Mouse (Mus musculus) hindbrain, embryonic 13.5 days (tissue): ENCODE measurements around the gene Kctd12. TPM values are rescaled to one million over a fixed set of nuclear protein-coding genes. Genes with fewer than 3 reads are reported as not detected.

ENCODE experiments used
- ATAC-seq: fragments of 200-750 bp; cut with Nextera tagmentation; 2 replicates; pipeline ENCODE4 v1.8.0; 2017; ENCODE audit warnings: moderate TSS enrichment; ENCODE audit not compliant: low FRiP score
- H3K27ac ChIP-seq: fragments of 300-500 bp; sonication (generic); 2 replicates; pipeline ENCODE4 v1.5.1; 2015; ENCODE audit warnings: inconsistent platforms, mild to moderate bottlenecking, moderate library complexity
- H3K27me3 ChIP-seq: fragments of 300-500 bp; sonication (generic); 2 replicates; pipeline ENCODE4 v1.6.1; 2015; ENCODE audit warnings: mild to moderate bottlenecking, inconsistent platforms
- H3K36me3 ChIP-seq: fragments of 300-500 bp; sonication (generic); 2 replicates; pipeline ENCODE4 v1.6.1; 2015; ENCODE audit warnings: mild to moderate bottlenecking, inconsistent platforms
- H3K4me1 ChIP-seq: fragments of 300-500 bp; sonication (generic); replicated peaks from 2 replicates; pipeline ENCODE4 v1.6.1; 2015; ENCODE audit warnings: inconsistent platforms
- H3K4me2 ChIP-seq: fragments of 300-500 bp; sonication (generic); 2 replicates; pipeline ENCODE4 v1.6.1; 2015; ENCODE audit warnings: inconsistent platforms, mild to moderate bottlenecking, moderate library complexity
- H3K4me3 ChIP-seq: fragments of 300-500 bp; sonication (generic); 2 replicates; pipeline ENCODE4 v1.5.1; 2015; ENCODE audit warnings: mild to moderate bottlenecking, inconsistent platforms
- H3K9ac ChIP-seq: fragments of 300-500 bp; sonication (generic); 2 replicates; pipeline ENCODE4 v1.6.1; 2015; ENCODE audit warnings: mild to moderate bottlenecking, inconsistent platforms
- H3K9me3 ChIP-seq: fragments of 300-500 bp; sonication (generic); 2 replicates; pipeline ENCODE4 v1.6.1; 2016; ENCODE audit warnings: inconsistent platforms
- WGBS: fragments of 180-500 bp; shearing (Covaris S2); methylation state at CpG from one replicate; pipeline ENCODE4 v1.1.7; 2015; 5-methylcytosine and 5-hydroxymethylcytosine counted together
- polyA plus RNA-seq: library from polyadenylated mRNA; unstranded; fragments of >200 nt; fragmentation: Nextera tagmentation; extraction: Ambion mirVana; gene quantifications from 2 replicates; pipeline ENCODE4 v1.2.1, GENCODE M21; 2015

Kctd12 gene
- polyA plus RNA-seq, 1 experiment from 2014 or later: 9.1 TPM

GRCm38 (mm10) chr14:102983686-102984085 is 1.2 kb upstream of the Kctd12 start:
- peaks cover 24% of the 10 kb centered on the region for H3K4me1 ChIP-seq
- ATAC-seq: no peak
- peaks cover 11% of the 10 kb centered on the region for H3K27me3 ChIP-seq
- H3K9ac ChIP-seq: no peak overlapping the region
- no peaks in the 10 kb centered on the region for H3K9me3 ChIP-seq
- H3K36me3 ChIP-seq: no peaks in the 10 kb centered on the region
- WGBS: 76% methylated on average over 8 of the region's 8 CpGs
- H3K4me3 ChIP-seq: no peak overlapping the region
- H3K27ac ChIP-seq: no peak overlapping the region
- peak overlapping the region; percentile 89; the same call in 1 of the 2 replicates for H3K4me2 ChIP-seq

GRCm38 (mm10) chr14:102982016-102982626 is 316 bp downstream of the Kctd12 start:
- Histone ChIP-seq H3K4me1 (peaks cover 24% of the 10 kb centered on the region), H3K9ac (peak overlapping the region; percentile 86), H3K36me3 (no peaks in the 10 kb centered on the region), H3K9me3 (no peaks in the 10 kb centered on the region), H3K4me3 (peak overlapping the region; percentile 75), H3K4me2 (peak overlapping the region; percentile 89), H3K27ac (peak overlapping the region; percentile 85), H3K27me3 (peaks cover 11% of the 10 kb centered on the region)
- under 1% methylated on average over 73 of the region's 76 CpGs for WGBS
- ATAC-seq: peak; percentile 44

GRCm38 (mm10) chr14:102981441-102982015 is 909 bp downstream of the Kctd12 start:
- peak overlapping the region; percentile 85 for H3K27ac ChIP-seq
- peak overlapping the region; percentile 89 for H3K4me2 ChIP-seq
- no peaks in the 10 kb centered on the region for H3K36me3 ChIP-seq
- peaks cover 24% of the 10 kb centered on the region for H3K4me1 ChIP-seq
- peak overlapping the region; percentile 86 for H3K9ac ChIP-seq
- peaks cover 11% of the 10 kb centered on the region for H3K27me3 ChIP-seq
- peak overlapping the region; percentile 75 for H3K4me3 ChIP-seq
- H3K9me3 ChIP-seq: no peaks in the 10 kb centered on the region
- under 1% methylated on average over 53 of the region's 62 CpGs for WGBS
- peak; percentile 55 for ATAC-seq

- peak overlapping the region; percentile 85 for H3K27ac ChIP-seq
- peak overlapping the region; percentile 75 for H3K4me3 ChIP-seq
- H3K4me2 ChIP-seq: peak overlapping the region; percentile 89
- no peak for ATAC-seq
- H3K9ac ChIP-seq: peak overlapping the region; percentile 86
- peaks cover 24% of the 10 kb centered on the region for H3K4me1 ChIP-seq
- H3K27me3 ChIP-seq: peaks cover 11% of the 10 kb centered on the region
- 9% methylated on average over 14 of the region's 14 CpGs for WGBS
- H3K9me3 ChIP-seq: no peaks in the 10 kb centered on the region
- H3K36me3 ChIP-seq: no peaks in the 10 kb centered on the region
Observed at GRCm38 (mm10) chr14:102980986-102981385, 1.5 kb downstream of the Kctd12 start.

GRCm38 (mm10) chr14:102980481-102980880 is 2.0 kb downstream of the Kctd12 start:
- no peak overlapping the region for H3K27ac ChIP-seq
- no peak for ATAC-seq

GRCm38 (mm10) chr14:102979831-102980230 is 2.6 kb downstream of the Kctd12 start:
- Histone ChIP-seq H3K36me3 (no peaks in the 10 kb centered on the region), H3K27me3 (peaks cover 11% of the 10 kb centered on the region), H3K9ac (peak overlapping the region; percentile 30), H3K4me2 (peak overlapping the region; percentile 50), H3K4me3 (peak overlapping the region; percentile 75), H3K4me1 (peaks cover 24% of the 10 kb centered on the region), H3K9me3 (no peaks in the 10 kb centered on the region), H3K27ac (0 out of 2 replicates have a peak overlapping the region, but pooled peaks have one; percentile 12)
- ATAC-seq: no peak
- WGBS: 16% methylated on average over 10 of the region's 10 CpGs

More at GRCm38 (mm10) chr14:102980481-102980880, 2.0 kb downstream of the Kctd12 start:
- WGBS: 14% methylated on average over 7 of the region's 7 CpGs
- H3K36me3 ChIP-seq: no peaks in the 10 kb centered on the region
- peak overlapping the region; percentile 75 for H3K4me3 ChIP-seq
- H3K27me3 ChIP-seq: peaks cover 11% of the 10 kb centered on the region
- no peaks in the 10 kb centered on the region for H3K9me3 ChIP-seq
- peaks cover 24% of the 10 kb centered on the region for H3K4me1 ChIP-seq
- H3K4me2 ChIP-seq: peak overlapping the region; percentile 89
- H3K9ac ChIP-seq: peak overlapping the region; percentile 86; the same call in 1 of the 2 replicates

GRCm38 (mm10) chr14:102975865-102976264 is 6.6 kb downstream of the Kctd12 start:
- Histone ChIP-seq H3K4me2 (no peak overlapping the region), H3K4me3 (no peak overlapping the region), H3K9ac (no peak overlapping the region), H3K27ac (no peak overlapping the region), H3K27me3 (0 out of 2 replicates have a peak, but pooled peaks cover 1% of the 10 kb centered on the region), H3K4me1 (peaks cover 9% of the 10 kb centered on the region), H3K36me3 (no peaks in the 10 kb centered on the region), H3K9me3 (no peaks in the 10 kb centered on the region)
- ATAC-seq: no peak
- 93% methylated on average over 6 of the region's 6 CpGs for WGBS

GRCm38 (mm10) chr14:102968824-102969223 is 13.6 kb downstream of the Kctd12 start:
- H3K4me3 ChIP-seq: no peak overlapping the region
- no peak for ATAC-seq
- no peaks in the 10 kb centered on the region for H3K9me3 ChIP-seq
- no peak overlapping the region for H3K27ac ChIP-seq
- H3K9ac ChIP-seq: no peak overlapping the region
- H3K4me1 ChIP-seq: 0 out of 2 replicates have a peak, but pooled peaks cover 3% of the 10 kb centered on the region
- 65% methylated on average over 5 of the region's 5 CpGs for WGBS
- no peak overlapping the region for H3K4me2 ChIP-seq
- no peaks in the 10 kb centered on the region for H3K27me3 ChIP-seq
- no peaks in the 10 kb centered on the region for H3K36me3 ChIP-seq

- Histone ChIP-seq H3K9ac (no peak overlapping the region), H3K9me3 (no peaks in the 10 kb centered on the region), H3K27ac (peak overlapping the region; percentile 60), H3K4me3 (no peak overlapping the region), H3K4me2 (no peak overlapping the region), H3K4me1 (0 out of 2 replicates have a peak, but pooled peaks cover 3% of the 10 kb centered on the region), H3K36me3 (no peaks in the 10 kb centered on the region), H3K27me3 (no peaks in the 10 kb centered on the region)
- 0 out of 2 replicates have a peak, but pooled peaks have one; percentile 32 for ATAC-seq
- WGBS: 61% methylated on average over 7 of the region's 7 CpGs
Observed at GRCm38 (mm10) chr14:102966241-102966640, 16.2 kb downstream of the Kctd12 start.

- H3K27ac ChIP-seq: no peak overlapping the region
- H3K9me3 ChIP-seq: no peaks in the 10 kb centered on the region
- no peaks in the 10 kb centered on the region for H3K36me3 ChIP-seq
- H3K4me3 ChIP-seq: no peak overlapping the region
- no peak overlapping the region for H3K4me2 ChIP-seq
- peak; percentile 69; the same call in 1 of the 2 replicates for ATAC-seq
- 0 out of 2 replicates have a peak, but pooled peaks cover 3% of the 10 kb centered on the region for H3K4me1 ChIP-seq
- H3K27me3 ChIP-seq: no peaks in the 10 kb centered on the region
- H3K9ac ChIP-seq: no peak overlapping the region
- WGBS: 49% methylated on average over 1 of the region's 1 CpGs
Observed at GRCm38 (mm10) chr14:102965841-102966240, 16.6 kb downstream of the Kctd12 start.

- WGBS: 90% methylated on average over 2 of the region's 2 CpGs
- ATAC-seq: no peak
Observed at GRCm38 (mm10) chr14:102962019-102962418, 20.4 kb downstream of the Kctd12 start.

GRCm38 (mm10) chr14:102953511-102953910 is 28.9 kb downstream of the Kctd12 start:
- H3K4me1 ChIP-seq: no peaks in the 10 kb centered on the region
- WGBS: 32% methylated on average over 8 of the region's 8 CpGs
- H3K36me3 ChIP-seq: no peaks in the 10 kb centered on the region
- H3K9me3 ChIP-seq: no peaks in the 10 kb centered on the region
- H3K4me2 ChIP-seq: no peak overlapping the region
- no peak overlapping the region for H3K27ac ChIP-seq
- no peak for ATAC-seq
- no peak overlapping the region for H3K9ac ChIP-seq
- H3K4me3 ChIP-seq: no peak overlapping the region
- H3K27me3 ChIP-seq: no peaks in the 10 kb centered on the region

More at GRCm38 (mm10) chr14:102962019-102962418, 20.4 kb downstream of the Kctd12 start:
- H3K36me3 ChIP-seq: no peaks in the 10 kb centered on the region
- H3K27me3 ChIP-seq: no peaks in the 10 kb centered on the region
- H3K9ac ChIP-seq: no peak overlapping the region
- no peak overlapping the region for H3K27ac ChIP-seq
- H3K4me2 ChIP-seq: no peak overlapping the region
- H3K9me3 ChIP-seq: no peaks in the 10 kb centered on the region
- H3K4me1 ChIP-seq: 0 out of 2 replicates have a peak, but pooled peaks cover 3% of the 10 kb centered on the region
- H3K4me3 ChIP-seq: no peak overlapping the region
